Mouse (Mus musculus) spleen, adult 2 months (tissue): ENCODE data around the gene Megf11. TPM values are rescaled to one million over a fixed set of nuclear protein-coding genes. Genes with fewer than 3 reads are reported as not detected.
"Not testable (repeated sequence)": the region's sequence is repeated elsewhere in the genome, so short reads cannot be mapped to it uniquely, and the experiment has no call there.

Experiments
- DNase-seq, 2 experiments: peaks; one replicate each; pipeline versions ENCODE4 v3.0.0 to v3.0.0-alpha.2; 2012 to 2021; ENCODE audit warnings: low spot score in 2 of 2, low read depth in 1 of 2
- H3K27ac ChIP-seq: fragments of 200-500 bp; 2 replicates; pipeline ENCODE4 v1.5.1; 2012; ENCODE audit warnings: low read length, inconsistent platforms; ENCODE audit not compliant: insufficient read depth
- H3K27me3 ChIP-seq: fragments of 200-500 bp; 2 replicates; pipeline ENCODE4 v1.6.1; 2012; ENCODE audit warnings: mild to moderate bottlenecking, moderate library complexity, low read length, inconsistent platforms; ENCODE audit not compliant: control insufficient read depth, insufficient read depth
- H3K36me3 ChIP-seq: fragments of 200-500 bp; 2 replicates; pipeline ENCODE4 v1.6.1; 2012; ENCODE audit warnings: mild to moderate bottlenecking, low read length, inconsistent platforms; ENCODE audit not compliant: control insufficient read depth, insufficient read depth
- H3K4me1 ChIP-seq: fragments of 200-500 bp; 2 replicates; pipeline ENCODE4 v1.6.1; 2011; ENCODE audit warnings: inconsistent platforms; ENCODE audit not compliant: control insufficient read depth, insufficient read depth, insufficient read length
- H3K4me3 ChIP-seq: fragments of 200-500 bp; 2 replicates; pipeline ENCODE4 v1.5.1; 2011; ENCODE audit warnings: mild to moderate bottlenecking, inconsistent platforms; ENCODE audit not compliant: insufficient read depth, insufficient read length; ENCODE audit errors: extremely low read depth
- CTCF ChIP-seq: fragments of 200-500 bp; IDR thresholded peaks from 2 replicates; pipeline ENCODE4 v1.5.1; 2011; ENCODE audit warnings: mild to moderate bottlenecking, inconsistent platforms; ENCODE audit not compliant: insufficient read depth, insufficient read length, insufficient replicate concordance; ENCODE audit errors: extremely low read depth
- POLR2A ChIP-seq: fragments of 200-500 bp; IDR thresholded peaks from 2 replicates; pipeline ENCODE4 v1.6.1; 2011; ENCODE audit warnings: low read depth, low read length, inconsistent platforms
- WGBS: fragments of 180-500 bp; shearing (Covaris S2); methylation state at CpG from one replicate; pipeline ENCODE4 v1.1.7; 2018; 5-methylcytosine and 5-hydroxymethylcytosine counted together
- polyA plus RNA-seq: library from polyadenylated mRNA; depleted of rRNA; stranded (reverse); fragments of >200 nt; gene quantifications from 2 replicates; pipeline ENCODE4 v1.2.3, GENCODE M21; 2012

The Megf11 gene
- polyA plus RNA-seq, 1 experiment, result 1.0 TPM

- WGBS, result 0% methylated on average over 2 of the region's 2 CpGs
- TF ChIP-seq POLR2A (no peak), CTCF (no peak)
- H3K36me3 ChIP-seq, result no peaks in the 10 kb centered on the region
- H3K27me3 ChIP-seq, result no peaks in the 10 kb centered on the region
- H3K27ac ChIP-seq, result no peak overlapping the region
- H3K4me3 ChIP-seq, result no peak overlapping the region
- DNase-seq, result no peak
- no peaks in the 10 kb centered on the region for H3K4me1 ChIP-seq
Measured at GRCm38 (mm10) chr9:64473170-64473569, 87.7 kb downstream of the Megf11 start.

- Histone ChIP-seq H3K27me3 (no peaks in the 10 kb centered on the region), H3K4me3 (no peak overlapping the region), H3K27ac (no peak overlapping the region), H3K36me3 (no peaks in the 10 kb centered on the region), H3K4me1 (no peaks in the 10 kb centered on the region)
- 35% methylated on average over 4 of the region's 4 CpGs for WGBS
- no peak for TF ChIP-seq CTCF
- no peak for TF ChIP-seq POLR2A
- DNase-seq, result no peak
Measured at GRCm38 (mm10) chr9:64473695-64474094, 88.3 kb downstream of the Megf11 start.

GRCm38 (mm10) chr9:64474142-64474541 is 88.7 kb downstream of the Megf11 start:
- 60% methylated on average over 4 of the region's 4 CpGs for WGBS
- H3K4me1 ChIP-seq, result no peaks in the 10 kb centered on the region
- H3K27me3 ChIP-seq, result no peaks in the 10 kb centered on the region
- H3K36me3 ChIP-seq, result no peaks in the 10 kb centered on the region
- no peak overlapping the region for H3K27ac ChIP-seq
- TF ChIP-seq CTCF, result no peak
- TF ChIP-seq POLR2A, result no peak
- no peak overlapping the region for H3K4me3 ChIP-seq
- no peak for DNase-seq

- no peaks in the 10 kb centered on the region for H3K27me3 ChIP-seq
- TF ChIP-seq POLR2A (no peak), CTCF (no peak)
- H3K36me3 ChIP-seq, result no peaks in the 10 kb centered on the region
- H3K4me3 ChIP-seq, result no peak overlapping the region
- 58% methylated on average over 2 of the region's 2 CpGs for WGBS
- no peak overlapping the region for H3K27ac ChIP-seq
- no peak for DNase-seq
- H3K4me1 ChIP-seq, result no peaks in the 10 kb centered on the region
Measured at GRCm38 (mm10) chr9:64475942-64476341, 90.5 kb downstream of the Megf11 start.

GRCm38 (mm10) chr9:64477397-64477796 is 92.0 kb downstream of the Megf11 start:
- 95% methylated on average over 7 of the region's 7 CpGs for WGBS
- not testable (repeated sequence) for H3K27me3 ChIP-seq, H3K36me3 ChIP-seq, H3K4me3 ChIP-seq, DNase-seq, H3K27ac ChIP-seq, H3K4me1 ChIP-seq

- H3K4me1 ChIP-seq, result no peaks in the 10 kb centered on the region
- no peak for DNase-seq
- H3K27me3 ChIP-seq, result no peaks in the 10 kb centered on the region
- TF ChIP-seq POLR2A (no peak), CTCF (no peak)
- H3K27ac ChIP-seq, result no peak overlapping the region
- H3K4me3 ChIP-seq, result no peak overlapping the region
- H3K36me3 ChIP-seq, result no peaks in the 10 kb centered on the region
- WGBS, result 77% methylated on average over 5 of the region's 5 CpGs
Measured at GRCm38 (mm10) chr9:64482126-64482525, 96.7 kb downstream of the Megf11 start.

GRCm38 (mm10) chr9:64487377-64487776 is 102.0 kb downstream of the Megf11 start:
- no peaks in the 10 kb centered on the region for H3K4me1 ChIP-seq
- H3K27me3 ChIP-seq, result no peaks in the 10 kb centered on the region
- H3K27ac ChIP-seq, result no peak overlapping the region
- no peak overlapping the region for H3K4me3 ChIP-seq
- no peak for DNase-seq
- no peaks in the 10 kb centered on the region for H3K36me3 ChIP-seq
- TF ChIP-seq CTCF (no peak), POLR2A (no peak)
- WGBS, result 43% methylated on average over 4 of the region's 4 CpGs
